Mouse (Mus musculus) heart, adult 11 months (tissue): ENCODE data around the gene Fstl1.

Experiments used
- DNase-seq: peaks from one replicate; pipeline ENCODE4 v3.0.0; 2022

Fstl1 gene

DNA sequence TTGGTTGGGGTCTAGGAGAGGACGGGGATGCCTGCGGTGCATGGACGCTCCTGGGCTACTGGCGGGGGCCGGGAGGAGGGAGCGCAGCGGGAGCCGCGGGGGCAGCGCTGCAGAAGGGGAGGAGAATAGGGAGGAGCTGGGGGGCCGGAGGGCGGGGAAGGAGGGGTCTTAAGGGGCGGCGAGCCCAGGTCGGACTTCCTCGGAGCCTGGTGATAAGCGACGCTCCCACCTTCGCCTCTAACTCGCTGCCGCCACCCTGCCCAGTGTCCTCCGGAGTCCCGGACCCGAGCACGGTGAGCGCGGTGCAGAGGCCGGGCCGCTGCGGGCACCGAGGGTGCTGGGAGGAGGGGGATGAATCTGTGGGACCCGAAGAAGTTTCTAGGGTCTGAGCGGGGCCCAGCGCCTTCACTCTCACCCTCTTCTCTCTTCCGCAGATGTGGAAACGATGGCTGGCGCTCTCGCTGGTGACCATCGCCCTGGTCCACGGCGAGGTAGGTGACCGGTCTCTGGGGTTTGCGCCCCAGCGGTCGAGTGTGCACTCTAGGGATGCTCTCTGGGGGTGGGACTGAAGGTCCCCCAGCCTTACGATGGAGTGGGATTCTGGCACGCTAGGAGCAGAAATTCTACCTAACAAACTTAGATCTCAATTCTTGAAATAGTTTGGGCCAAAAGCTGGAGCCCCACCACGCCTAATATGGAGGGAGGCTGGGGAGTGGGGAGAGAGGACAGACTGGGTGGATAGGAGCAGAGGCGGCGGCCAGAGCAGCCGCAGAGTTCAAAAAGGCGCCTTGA, at the start of gene Fstl1:
Gene Fstl1, plus strand, starts transcription at position 14 of the 792 bp plus-strand sequence.
- peak; percentile 97 for DNase-seq

DNA sequence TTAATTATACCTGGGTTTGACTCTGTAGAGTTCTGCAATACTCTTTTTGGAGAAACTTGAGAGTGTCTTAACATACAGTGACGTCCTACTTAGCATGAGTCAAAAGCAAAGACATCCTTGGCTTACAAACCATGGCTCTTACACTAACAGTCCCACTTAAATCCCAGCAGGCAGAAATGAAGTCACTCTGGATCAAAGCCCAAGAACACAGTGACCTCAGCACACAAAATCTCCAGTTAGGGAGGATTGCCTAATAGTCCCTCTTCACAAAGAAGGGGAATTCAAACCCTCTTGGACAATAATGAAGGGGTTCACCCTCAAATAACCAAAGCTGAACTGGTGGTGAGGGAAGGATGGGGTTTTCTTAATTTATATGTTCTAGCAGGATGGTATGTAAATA, 48.0 kb upstream of the Fstl1 start:
- DNase-seq: peak; percentile 97

DNA sequence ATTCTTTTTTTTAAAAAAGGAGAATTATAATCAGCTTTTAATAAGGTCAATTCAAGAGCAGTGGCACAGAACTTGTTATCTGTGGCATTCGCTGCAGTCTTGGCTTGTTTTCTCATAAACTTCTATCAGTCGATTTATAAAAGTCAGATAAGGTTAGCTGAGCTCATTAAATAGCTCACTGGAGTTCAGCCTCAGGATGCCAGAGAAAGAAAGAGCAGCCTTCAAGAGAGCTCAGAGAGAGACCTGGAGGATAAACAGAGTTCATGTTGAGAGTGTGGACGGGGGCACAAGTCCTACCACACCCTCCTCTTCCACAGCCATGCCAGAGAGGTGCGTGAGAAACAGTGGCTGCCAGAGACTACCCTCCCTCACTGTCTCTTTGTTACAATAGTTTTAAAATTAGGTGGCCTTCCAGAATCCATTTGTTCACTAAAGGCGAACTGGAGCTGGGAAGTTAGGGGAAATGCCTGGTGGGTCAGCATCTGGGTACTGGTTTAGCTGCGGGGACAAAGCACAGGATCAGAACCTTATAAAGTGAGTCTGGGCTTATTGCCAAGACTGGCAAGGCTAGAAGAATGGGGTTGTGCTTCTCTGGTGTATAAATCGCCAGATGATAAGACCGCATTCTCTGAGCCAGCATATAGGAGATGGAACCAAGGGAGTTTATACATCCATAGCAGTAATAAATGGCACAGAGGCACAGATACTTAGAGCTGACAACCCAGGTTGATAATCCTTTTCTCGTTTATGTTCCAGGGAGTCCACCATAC, 47.1 kb upstream of the Fstl1 start:
- DNase-seq: peak; percentile 90

DNA sequence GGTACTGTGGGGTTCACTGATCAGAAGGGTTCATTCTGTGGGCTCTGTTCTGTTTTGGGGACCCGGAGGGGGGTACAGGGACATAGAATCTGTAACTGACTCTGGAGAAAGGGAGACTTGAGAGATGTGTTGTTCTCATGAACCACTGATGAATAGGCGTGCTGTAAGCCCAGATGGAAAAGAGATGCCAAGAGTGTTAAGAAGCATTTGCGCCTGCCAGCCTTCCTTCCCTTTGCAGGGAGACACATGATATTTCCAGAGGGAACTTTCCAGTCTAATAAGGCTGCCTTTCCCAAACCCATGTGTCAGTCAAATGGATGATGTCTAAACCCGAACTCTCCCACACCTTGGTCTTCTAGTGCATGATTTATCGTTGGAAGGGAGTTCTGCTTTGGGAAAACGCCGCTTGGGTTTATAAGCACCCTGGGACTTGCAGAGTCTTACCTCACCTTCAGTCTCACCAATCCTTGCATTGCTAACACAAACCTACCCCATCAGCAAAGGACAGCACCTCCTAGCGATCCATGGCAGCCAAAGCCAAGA, 46.3 kb upstream of the Fstl1 start:
- peak; percentile 89 for DNase-seq

DNA sequence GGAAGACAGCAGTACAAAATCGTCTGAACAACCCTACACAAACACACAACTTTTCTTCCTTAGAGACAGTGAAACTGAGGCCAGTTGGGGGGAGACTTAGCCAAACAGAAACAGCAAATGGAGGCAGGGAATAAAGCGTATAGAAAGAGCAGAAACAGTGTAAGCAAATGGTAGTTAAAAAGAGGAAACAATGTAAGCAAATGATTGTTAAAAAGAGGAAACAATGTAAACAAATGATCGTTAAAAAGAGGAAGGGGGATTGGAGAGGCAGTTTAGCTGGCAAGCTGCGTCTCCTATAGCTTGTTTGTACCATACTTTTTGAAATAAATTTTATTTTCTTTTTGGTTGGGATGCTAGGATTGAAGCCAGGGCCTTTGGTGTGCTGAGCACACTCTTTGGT, 45.2 kb upstream of the Fstl1 start:
- DNase-seq: no peak

DNA sequence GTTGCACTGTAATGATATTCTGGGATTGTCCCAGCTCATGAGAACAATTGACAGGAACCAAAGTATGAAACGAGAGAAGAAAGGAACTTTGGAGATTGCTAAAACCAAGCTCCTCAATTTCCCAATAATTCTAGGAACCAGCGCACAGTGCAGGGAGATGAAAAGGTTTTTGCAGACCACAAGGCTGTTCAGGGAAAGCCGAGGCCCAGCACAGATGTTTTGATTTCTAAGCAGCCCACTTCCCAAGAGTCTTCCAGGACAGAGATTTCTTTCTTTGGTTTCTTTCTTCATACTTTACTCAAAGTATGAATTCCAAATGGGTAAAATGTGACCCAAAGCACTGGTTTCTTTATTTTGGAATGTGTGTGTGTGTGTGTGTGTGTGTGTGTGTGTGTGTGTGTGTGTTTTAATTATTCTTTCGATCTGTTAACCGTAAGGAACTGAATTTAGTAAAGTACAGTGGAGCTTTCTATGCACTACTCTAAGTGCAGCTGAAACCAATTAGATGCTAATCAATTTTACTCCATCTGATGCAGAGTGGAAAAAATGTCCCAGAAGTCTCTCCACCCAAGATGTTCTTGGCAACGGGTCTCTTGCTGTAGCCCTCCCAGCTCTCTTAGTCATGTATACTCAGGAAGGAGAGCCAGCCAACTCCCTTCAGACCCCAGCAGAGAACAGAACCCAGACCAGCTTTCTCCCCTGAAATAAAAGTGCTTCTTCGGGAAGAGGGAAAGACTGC, 44.5 kb upstream of the Fstl1 start:
- peak; percentile 95 for DNase-seq

DNA sequence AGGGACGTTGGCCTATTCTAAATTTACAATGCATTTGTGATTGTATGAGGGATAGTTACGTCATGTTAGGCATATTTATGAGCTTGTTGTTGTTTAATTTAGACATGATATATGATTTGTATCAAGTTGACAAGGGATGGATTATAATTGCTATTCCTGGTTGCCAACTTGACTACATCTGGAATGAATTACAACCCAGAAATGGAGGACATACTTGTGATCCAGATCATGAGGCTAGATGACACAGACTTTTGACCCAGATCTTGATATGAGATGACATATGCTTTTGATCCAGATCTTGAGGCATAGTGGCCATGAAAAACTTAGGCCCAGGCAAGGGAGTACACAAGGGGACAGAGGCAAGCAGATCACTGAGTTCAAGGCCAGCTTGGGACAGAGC, 36.6 kb upstream of the Fstl1 start:
- DNase-seq: no peak

DNA sequence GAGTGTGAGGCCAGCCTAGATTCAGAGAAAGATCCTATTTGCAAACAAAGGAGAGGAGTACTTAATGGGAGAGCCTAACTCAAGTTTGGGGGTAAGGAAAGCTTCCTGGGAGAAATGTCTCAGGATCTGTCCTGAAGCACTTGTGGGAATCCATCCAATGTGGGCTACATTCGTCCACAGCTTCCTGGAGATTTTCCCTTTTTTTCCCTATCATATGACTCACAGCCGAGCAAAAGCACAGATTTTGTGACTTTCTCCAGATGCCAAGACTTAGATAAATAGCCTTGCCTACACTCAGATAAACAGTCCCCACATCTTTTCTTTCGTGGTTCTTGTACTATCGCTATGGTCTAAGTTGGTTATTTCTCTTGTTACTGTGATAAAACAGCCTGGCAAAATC, 34.4 kb upstream of the Fstl1 start:
- DNase-seq: peak; percentile 72

DNA sequence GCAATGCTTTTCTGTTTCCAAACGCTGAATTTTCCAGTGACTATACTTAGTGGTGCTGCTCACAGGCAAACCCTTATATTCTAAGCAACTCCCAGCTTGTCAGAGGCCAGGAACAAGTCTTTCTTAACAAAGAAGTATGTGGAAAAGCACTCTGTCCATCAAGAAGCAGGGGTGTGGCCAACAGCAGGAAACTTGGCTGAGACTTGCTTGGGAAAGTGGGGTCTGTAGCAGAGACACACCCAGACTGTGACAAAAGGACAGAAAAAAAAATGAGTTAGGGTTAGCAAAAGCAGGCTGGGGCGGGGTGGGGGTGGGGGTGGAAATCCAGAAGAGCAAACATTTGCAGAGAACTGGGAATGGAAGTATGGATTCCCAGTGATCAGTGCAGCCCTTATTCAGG, 23.8 kb upstream of the Fstl1 start:
- DNase-seq: peak; percentile 95

DNA sequence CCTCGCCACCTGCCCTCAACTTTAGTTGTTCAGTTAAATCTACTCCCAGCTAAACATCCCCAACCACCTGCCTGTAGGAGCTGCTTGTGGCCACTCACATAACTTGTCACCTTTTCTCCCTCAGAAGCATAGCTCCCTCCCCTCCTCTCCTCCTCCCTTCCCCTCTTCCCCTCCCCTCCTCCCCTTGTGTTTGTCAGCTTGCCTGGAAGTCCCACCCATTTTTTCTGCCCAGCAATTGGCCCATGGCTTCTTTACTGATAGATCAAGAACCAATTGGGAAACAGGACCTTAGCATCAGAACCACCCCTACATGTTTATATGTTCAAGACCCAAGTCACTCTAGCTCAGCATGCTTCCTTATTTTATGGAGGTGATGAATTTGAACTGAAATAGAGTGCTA, 22.9 kb upstream of the Fstl1 start:
- peak; percentile 82 for DNase-seq

DNA sequence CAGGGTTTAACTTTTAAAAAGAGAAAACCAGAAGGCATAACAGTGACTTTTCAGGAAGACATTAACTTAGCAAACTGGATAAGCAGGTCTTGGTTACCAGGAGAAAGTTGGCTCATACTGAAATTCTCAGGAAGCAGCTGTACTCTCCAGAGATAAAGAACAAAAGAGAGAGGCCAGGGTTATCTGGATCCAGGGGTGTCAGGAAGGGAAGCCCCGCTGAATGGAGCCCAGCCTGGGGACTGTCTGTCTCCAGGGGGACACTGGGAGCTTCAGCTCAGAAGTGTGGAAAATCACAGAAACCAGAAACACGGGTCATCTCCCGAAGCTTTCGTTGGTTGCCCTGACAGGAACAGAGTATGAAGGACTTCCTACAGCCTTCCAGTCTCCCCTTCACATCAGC, 22.2 kb upstream of the Fstl1 start:
- peak; percentile 96 for DNase-seq

DNA sequence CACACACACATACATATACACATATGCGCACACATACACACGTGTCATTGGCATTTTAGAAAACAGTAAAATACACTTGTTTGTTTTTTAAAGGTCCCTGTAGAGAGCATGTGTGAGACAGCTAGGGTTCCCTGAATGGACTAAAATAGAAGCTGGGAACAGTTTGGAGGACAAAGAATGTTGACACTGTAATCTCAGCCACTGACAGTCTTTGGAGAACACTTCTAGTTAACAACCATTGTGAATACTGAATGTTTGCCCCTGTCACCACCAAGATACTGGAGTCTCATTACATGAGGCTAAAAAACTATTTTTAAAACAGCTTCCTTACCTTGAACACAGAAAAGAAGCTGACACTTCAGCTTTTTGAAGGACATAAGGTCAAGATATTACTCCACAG, 19.4 kb upstream of the Fstl1 start:
- DNase-seq: peak; percentile 49

DNA sequence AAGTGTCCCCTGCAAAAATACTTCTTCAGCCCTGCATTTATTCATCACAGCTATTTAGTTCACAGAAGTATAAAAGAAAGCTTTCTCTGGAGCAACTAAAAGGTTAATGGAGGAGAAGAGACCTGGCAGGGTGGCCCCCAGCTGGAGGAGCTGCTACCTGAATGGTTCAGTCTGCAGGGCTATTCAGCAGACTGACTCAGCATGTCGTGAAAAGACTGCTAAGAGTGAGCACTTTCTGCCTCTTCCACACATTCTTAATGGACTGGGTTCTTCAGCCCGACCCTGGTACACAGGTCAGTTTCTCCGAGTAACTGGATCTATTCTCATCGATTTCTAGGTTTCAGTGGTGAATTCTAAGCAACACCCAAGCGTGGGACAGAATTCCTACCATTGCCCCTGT, 12.9 kb upstream of the Fstl1 start:
- DNase-seq: peak; percentile 37

DNA sequence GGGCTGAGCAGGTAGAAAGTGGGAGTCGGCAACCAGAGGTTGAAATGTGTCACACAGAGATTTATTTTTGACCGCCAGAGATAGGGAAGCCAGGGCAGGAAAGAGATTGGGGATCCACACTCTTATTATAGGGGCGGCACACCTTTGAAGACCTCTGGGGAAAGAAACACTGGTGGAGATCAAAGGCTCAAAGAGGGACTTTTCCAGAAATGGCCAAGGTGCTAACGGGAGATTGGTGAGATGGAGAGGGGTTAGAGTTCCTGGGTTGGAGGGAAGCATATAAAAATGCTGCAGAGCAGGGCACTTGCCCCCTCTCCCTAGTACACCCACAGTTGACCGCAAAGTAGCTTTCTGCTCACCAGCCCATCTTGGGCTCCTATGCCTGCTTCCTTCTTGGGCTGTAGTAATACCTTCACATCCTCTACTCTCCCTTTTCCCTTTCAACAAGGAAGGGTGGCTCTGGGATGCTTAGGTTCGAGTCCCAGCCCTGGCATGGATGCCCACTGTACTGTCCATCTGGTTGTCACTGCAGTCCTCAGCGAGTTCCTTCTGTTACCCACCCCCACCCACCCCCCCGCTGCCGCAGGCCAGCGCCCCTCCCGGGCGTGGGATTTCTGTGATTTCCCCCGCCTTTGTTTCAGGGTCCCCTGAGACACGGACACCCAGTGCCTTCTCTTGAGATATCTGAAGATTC, 360 bp upstream of the Fstl1 start:
- peak; percentile 90 for DNase-seq

DNA sequence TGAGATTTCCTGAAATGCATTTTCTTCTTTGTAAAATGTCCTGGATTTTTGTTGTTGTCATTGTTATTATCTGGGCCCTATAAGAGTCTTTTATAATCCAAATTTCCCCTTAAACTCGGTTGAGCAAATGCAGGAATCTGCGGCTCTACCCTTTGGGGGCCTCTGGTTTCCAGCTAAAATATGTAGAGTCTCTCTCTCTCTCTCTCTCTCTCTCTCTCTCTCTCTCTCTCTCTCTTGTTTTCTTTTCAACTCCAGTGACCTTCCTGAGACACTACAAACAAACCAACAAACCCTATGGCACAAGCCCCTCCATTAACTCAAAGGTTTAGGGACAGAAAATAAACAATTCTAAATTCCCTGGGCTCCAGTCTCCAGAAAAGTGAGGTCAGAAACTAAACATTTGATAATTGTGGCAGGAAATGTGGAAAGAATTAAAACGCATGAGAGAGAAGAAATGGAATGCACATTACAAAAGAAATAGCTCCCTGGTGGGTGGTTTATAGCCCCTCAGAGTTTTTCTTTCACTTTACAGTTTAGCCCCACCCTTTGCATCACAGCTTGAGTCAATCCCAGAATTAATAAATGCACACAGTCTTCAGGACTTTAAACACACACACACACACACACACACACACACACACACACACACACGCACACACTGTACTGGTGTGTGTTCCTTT, 1.3 kb downstream of the Fstl1 start:
- DNase-seq: no peak

DNA sequence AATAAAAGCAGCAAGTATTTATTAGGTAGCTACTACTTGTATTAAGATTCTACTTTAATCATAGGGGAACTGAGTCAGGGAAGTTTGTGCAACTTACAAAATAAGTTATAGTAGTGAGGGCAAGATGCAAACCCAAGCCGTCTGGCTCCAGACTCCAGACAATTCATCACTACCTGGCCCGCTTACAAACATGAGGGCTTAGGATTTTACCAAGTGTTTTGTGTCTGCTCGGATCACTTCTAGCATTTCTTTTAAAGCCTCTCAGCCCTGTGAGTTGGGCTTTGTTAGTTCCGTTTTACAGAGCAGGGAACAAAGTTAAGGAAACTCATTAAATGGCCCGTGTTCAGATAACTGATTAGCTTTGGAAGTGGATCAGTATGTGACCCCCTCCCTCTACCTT, 1.9 kb downstream of the Fstl1 start:
- DNase-seq: no peak

DNA sequence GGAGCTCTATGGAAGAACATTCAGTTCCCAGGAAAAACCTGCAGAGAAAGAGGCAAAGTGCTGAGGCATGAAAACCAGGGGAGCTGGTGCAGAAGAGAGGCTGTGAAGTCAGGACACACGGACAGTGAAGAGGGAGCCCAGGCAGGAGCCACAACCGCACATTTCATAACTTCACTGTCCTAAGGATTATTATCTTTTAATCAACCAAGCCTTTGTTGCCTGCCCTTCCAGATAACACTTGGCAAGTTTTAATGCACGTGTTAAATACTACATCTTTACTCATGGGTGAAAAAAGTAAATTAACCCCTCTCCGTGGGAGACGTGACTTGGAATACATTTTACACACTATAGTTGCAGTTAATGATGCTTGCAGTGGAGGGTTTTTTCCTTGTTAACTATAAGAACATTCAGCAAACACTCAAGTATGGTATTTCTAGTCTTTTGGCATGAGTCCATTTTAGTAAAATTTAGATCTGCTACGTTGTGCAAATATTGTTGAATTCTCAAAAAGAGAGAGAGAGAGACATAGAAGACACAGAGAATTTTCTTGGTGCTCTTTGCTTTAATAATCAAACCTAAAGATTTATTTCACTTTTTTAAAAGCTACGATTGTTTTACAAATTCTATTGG, 3.1 kb downstream of the Fstl1 start:
- no peak for DNase-seq

DNA sequence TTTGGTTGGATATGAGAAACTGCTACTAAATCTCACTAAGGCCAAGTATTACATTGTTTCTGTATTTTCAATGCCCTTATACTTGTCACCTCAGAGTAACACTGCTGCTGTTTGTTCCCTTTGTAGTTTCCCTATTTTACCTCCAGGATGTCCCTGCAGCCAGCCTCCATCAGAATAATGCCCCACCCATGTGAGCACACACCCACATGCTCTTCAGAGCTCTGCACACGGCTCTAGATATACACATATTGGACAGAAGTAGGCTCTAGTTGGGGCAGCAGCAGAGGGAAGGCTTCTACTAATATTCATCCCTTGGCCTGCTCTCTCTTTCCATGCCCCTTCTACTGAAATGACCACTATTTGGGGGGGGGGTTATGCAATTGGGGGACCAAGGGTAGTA, 3.7 kb downstream of the Fstl1 start:
- DNase-seq: no peak

DNA sequence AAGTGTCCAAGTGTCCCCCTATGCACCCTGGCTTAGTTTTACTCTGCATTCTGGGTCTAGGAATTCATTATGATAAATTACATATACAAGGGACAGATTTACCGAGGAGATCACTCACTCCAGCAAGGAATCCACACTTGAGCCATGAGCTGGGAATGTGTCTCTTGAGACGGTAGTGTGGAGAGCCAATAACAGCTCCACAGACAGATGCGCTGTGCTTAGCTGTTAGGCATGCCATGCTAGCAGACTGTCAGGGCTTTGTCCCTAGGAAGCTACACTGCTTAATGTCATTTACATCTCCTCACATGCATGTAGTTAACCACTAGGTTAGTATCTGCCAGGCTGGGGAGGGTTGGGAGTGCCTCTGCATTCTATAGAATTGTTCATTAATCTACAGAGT, 4.2 kb downstream of the Fstl1 start:
- no peak for DNase-seq

DNA sequence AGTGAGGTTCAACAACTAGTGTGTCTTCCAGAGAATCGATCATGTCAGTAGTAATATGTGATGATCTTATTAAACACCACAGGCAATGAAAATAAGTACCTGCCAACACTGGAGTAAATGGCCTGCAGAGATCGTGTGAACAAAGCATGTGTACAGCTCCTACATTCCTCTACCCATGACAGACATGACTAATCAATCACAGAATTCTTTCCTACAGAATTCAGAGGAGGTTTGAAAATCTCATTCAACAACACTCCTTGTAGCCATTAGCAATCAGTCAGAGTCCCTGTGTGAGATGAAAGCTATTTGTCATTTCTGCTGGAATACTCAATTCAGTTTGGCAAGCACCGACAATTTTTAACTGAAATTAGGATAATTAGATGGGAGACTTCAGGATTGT, 7.9 kb downstream of the Fstl1 start:
- DNase-seq: no peak

DNA sequence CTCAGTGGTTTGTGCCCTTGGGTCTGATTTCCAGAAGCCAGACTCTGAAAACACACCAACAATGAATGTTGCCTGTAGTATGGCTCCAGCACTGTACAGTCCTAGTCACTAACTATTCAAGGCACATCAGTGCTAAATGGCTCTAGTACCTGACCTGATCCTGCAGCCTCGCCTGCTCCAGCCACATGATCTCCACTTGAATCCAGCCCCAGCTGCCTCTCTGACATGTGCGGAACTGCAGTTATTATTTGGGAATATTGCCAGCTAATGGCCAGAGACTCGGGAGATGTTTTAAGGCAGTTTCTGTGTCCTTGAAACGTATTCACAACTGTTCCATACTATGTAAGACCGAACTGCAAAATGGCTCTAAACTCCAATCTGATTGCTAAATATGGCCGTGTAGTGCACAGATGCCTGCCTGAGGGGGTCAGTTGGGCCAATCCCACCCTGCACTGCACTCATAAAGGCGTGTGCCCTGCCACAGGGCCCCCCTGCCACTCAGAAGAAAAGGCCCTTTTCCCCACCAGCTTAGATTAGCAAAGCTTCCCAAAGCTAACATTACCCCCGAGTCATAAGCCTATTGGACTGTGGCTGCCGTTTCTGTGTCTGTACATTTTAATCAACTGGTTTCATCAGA, 11.0 kb downstream of the Fstl1 start:
- peak; percentile 92 for DNase-seq
